Mouse (Mus musculus) MEL (cell line): ENCODE measurements around the gene Gm49369.

ENCODE experiments used
- BHLHE40 ChIP-seq: IDR thresholded peaks from 2 replicates; pipeline ENCODE4 v1.6.1; 2012; ENCODE audit warnings: low read depth, mild to moderate bottlenecking, inconsistent platforms, low read length, improper control_type of control experiment, borderline replicate concordance
- CTCF ChIP-seq, 3 experiments: IDR thresholded peaks in 2 of 3; conservative IDR thresholded peaks in 1 of 3; 2 replicates each; pipeline ENCODE4 v1.5.1; 2011 to 2012; ENCODE audit warnings: low read length in 3 of 3, low read depth in 2 of 3, mild to moderate bottlenecking in 2 of 3, improper control_type of control experiment in 1 of 3, inconsistent platforms in 1 of 3, mixed read lengths in 1 of 3, moderate library complexity in 1 of 3; ENCODE audit not compliant: control insufficient read depth in 1 of 3, insufficient read depth in 1 of 3, poor library complexity in 1 of 3, severe bottlenecking in 1 of 3
- MAX ChIP-seq: IDR thresholded peaks from 2 replicates; pipeline ENCODE4 v1.6.1; 2011; ENCODE audit warnings: low read length, improper control_type of control experiment
- MEF2A ChIP-seq: IDR thresholded peaks from 2 replicates; pipeline ENCODE4 v1.6.1; 2014; ENCODE audit warnings: low read depth, mild to moderate bottlenecking, inconsistent platforms, low read length, improper control_type of control experiment; ENCODE audit not compliant: poor library complexity, insufficient replicate concordance, severe bottlenecking; ENCODE audit errors: extremely low read depth
- POLR2AphosphoS2 ChIP-seq: IDR thresholded peaks from 2 replicates; pipeline ENCODE4 v1.6.1; 2011; ENCODE audit warnings: low read length, improper control_type of control experiment
- SMC3 ChIP-seq: IDR thresholded peaks from 2 replicates; pipeline ENCODE4 v1.6.1; 2011; ENCODE audit warnings: low read depth, low read length, improper control_type of control experiment
- ZKSCAN1 ChIP-seq: IDR thresholded peaks from 2 replicates; pipeline ENCODE4 v1.6.1; 2012; ENCODE audit warnings: low read depth, mild to moderate bottlenecking, inconsistent platforms, low read length, improper control_type of control experiment, moderate library complexity
- ZMIZ1 ChIP-seq: IDR thresholded peaks from 2 replicates; pipeline ENCODE4 v1.6.1; 2012; ENCODE audit warnings: low read depth, mild to moderate bottlenecking, inconsistent platforms, low read length, improper control_type of control experiment, moderate library complexity

DNA sequence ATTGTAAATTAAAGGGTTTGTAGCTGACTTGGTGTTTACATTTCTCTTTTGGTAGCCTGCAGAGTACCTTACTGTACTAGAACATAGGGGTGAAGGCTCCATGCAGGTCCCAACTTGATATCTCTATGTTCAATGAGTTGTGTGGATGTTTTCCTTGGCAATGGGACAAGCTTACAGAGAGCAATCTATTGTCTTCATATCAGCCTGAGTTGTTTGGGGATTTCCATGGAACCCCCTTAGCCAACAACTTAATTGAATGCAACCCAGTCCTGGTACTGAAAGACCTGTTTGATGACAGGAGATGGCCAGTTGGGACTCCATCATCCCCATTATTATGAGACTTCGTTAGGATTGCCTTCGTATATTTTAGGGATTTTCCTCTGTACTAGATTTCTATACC is 35.6 kb upstream of the Gm49369 start:
- TF ChIP-seq CTCF (IDR thresholded peaks at IDR 0.05 in 2 of 3, conservative IDR thresholded peaks at IDR 0.05 in 1 of 3; ENCODE audit: control insufficient read depth in 1 of 3, insufficient read depth in 1 of 3, low read depth in 2 of 3, low read length in 3 of 3, poor library complexity in 1 of 3, severe bottlenecking in 1 of 3) = no peak
- TF ChIP-seq SMC3 = no peak
- no peak for TF ChIP-seq MAX
- no peak for TF ChIP-seq ZMIZ1
- no peak for TF ChIP-seq POLR2AphosphoS2
- TF ChIP-seq MEF2A = no peak
- TF ChIP-seq ZKSCAN1 = no peak
- TF ChIP-seq BHLHE40 = no peak
